Mouse (Mus musculus): ENCODE results near the gene 9130409I23Rik.

GRCm38 (mm10) chr1:181084021-181084420 lies 33.0 kb downstream of the 9130409I23Rik start:
- no peak for TF ChIP-seq CTCF (IDR thresholded peaks at IDR 0.05; ENCODE audit: extremely low read depth, insufficient read depth, low read length)
- no peak for TF ChIP-seq POLR2A (IDR thresholded peaks at IDR 0.05; ENCODE audit: extremely low read depth, insufficient read depth, low read length)
